Comparison of ENCODE assay signal across 5 mouse cellular contexts in the genomic region with DNA sequence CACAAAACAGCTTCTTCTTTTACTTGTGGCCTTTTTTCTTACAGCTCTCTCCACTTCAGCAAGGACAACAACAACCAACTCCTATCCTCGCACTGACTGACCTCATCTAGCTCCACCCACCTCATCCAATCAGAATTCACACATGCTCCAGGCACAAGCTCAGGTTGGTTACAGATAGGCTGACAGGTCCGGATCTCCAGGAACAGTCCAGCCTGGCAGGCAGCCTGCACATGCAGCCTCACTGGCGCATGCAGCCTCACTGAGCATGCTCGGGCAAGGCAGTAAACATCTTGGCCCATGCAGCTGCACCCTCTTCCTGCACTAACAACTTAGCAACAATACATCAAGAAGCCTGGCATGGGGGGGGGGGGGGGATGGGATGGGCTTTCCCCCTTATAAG. TPM values are rescaled to one million over a fixed set of nuclear protein-coding genes. Genes with fewer than 3 reads are reported as not detected.
DNase-seq lines count a peak whose midpoint lies in the region.
"Not testable (repeated sequence)": the region's sequence is repeated elsewhere in the genome, so short reads cannot be mapped to it uniquely, and the experiment has no call there.

No protein-coding gene starts in this region.

- not testable (repeated sequence) for H3K36me3 ChIP-seq in megakaryocyte, embryonic 14.5 days (replicated peaks; ENCODE audit: low read length)

- not testable (repeated sequence) for H3K27me3 ChIP-seq in megakaryocyte, embryonic 14.5 days (replicated peaks)

- peaks cover 44% of the 10 kb centered on the region for H3K4me1 ChIP-seq in megakaryocyte, embryonic 14.5 days

- H3K4me3 ChIP-seq in megakaryocyte, embryonic 14.5 days (replicated peaks) = peak overlapping the region; percentile 33

- peaks cover 42% of the 10 kb centered on the region for H3K9me3 ChIP-seq in megakaryocyte, embryonic 14.5 days

- peak; percentile 77 for DNase-seq in A20 (ENCODE audit: low read depth, low spot score)
- peak; percentile 38 for DNase-seq in ES-CJ7 (ENCODE audit: low read depth, low spot score)
- DNase-seq in NIH3T3 (ENCODE audit: low read depth) = peak; percentile 43
- peak; percentile 62 for DNase-seq in ZHBTc4 (ENCODE audit: low read depth, low spot score)

RNA-seq across cellular contexts. Expression of a gene that starts 19.0 kb away (rescaled TPM):
- 13.7 and 33.8 TPM in 2 replicates for polyA plus RNA-seq in megakaryocyte, embryonic 14.5 days (2012; ENCODE audit: insufficient read depth, low replicate concordance)

RNA-seq across cellular contexts. Expression of a gene that starts 48.7 kb away (rescaled TPM):
- polyA plus RNA-seq in megakaryocyte, embryonic 14.5 days (2012; ENCODE audit: insufficient read depth, low replicate concordance) = 1.5 TPM in 1 of 2 replicates, not detected in the other

Comparison
In these comparisons a context has a peak if more than half of its experiments do, and no peak if none do; other contexts are left out.
1. Peak in every context shown above with its lines: DNase-seq and H3K4me3 ChIP-seq.